Mouse (Mus musculus): Measurements from ENCODE around the gene Tmem53. TPM values are rescaled to one million over a fixed set of nuclear protein-coding genes. Genes with fewer than 3 reads are reported as not detected.

Gene Tmem53
- 13.7 and 19.0 TPM in 2 replicates for polyA plus RNA-seq (2012; rRNA removed)

- Histone ChIP-seq H3K27me3 (ENCODE audit: control insufficient read depth, insufficient read depth, low read length) (no peaks in the 10 kb centered on the region), H3K4me1 (ENCODE audit: control insufficient read depth, insufficient read depth, insufficient read length, low read length) (peaks cover 7% of the 10 kb centered on the region; the same call in 1 of the 2 replicates), H3K36me3 (ENCODE audit: control insufficient read depth, insufficient read depth, low read length) (no peaks in the 10 kb centered on the region), H3K4me3 (ENCODE audit: low read depth, low read length) (peak within 1 kb of the TSS; percentile 77), H3K27ac (ENCODE audit: insufficient read depth, low read depth, low read length) (no peak within 1 kb of the TSS)
- WGBS, result under 1% methylated on average over 42 of the region's 43 CpGs
- TF ChIP-seq CTCF (IDR thresholded peaks at IDR 0.05; ENCODE audit: extremely low read depth, insufficient read length, insufficient replicate concordance, low read depth, low read length) (no peak), POLR2A (IDR thresholded peaks at IDR 0.05; ENCODE audit: low read depth, low read length) (no peak)
Measured at GRCm38 (mm10) chr4:117251801-117252316, at the start of gene Tmem53, which contains the start of gene Armh1. Gene Tmem53, plus strand, starts transcription at chr4:117251951. Gene Armh1, minus strand, starts transcription at chr4:117252125.

- Histone ChIP-seq H3K27me3 (ENCODE audit: control insufficient read depth, insufficient read depth, low read length) (no peaks in the 10 kb centered on the region), H3K4me3 (ENCODE audit: low read depth, low read length) (peak overlapping the region; percentile 36), H3K36me3 (ENCODE audit: control insufficient read depth, insufficient read depth, low read length) (no peaks in the 10 kb centered on the region), H3K27ac (ENCODE audit: insufficient read depth, low read depth, low read length) (no peak overlapping the region; the same call in 1 of the 2 replicates), H3K4me1 (ENCODE audit: control insufficient read depth, insufficient read depth, insufficient read length, low read length) (no peaks in the 10 kb centered on the region)
- TF ChIP-seq POLR2A (IDR thresholded peaks at IDR 0.05; ENCODE audit: low read depth, low read length) (no peak), CTCF (IDR thresholded peaks at IDR 0.05; ENCODE audit: extremely low read depth, insufficient read length, insufficient replicate concordance, low read depth, low read length) (peak; percentile 62; the same call in 1 of the 2 replicates)
- 1% methylated on average over 25 of the region's 25 CpGs for WGBS
Measured at GRCm38 (mm10) chr4:117202046-117202991, 49.4 kb upstream of the Tmem53 start.

- Histone ChIP-seq H3K4me1 (ENCODE audit: control insufficient read depth, insufficient read depth, insufficient read length, low read length) (no peaks in the 10 kb centered on the region), H3K27me3 (ENCODE audit: control insufficient read depth, insufficient read depth, low read length) (no peaks in the 10 kb centered on the region), H3K36me3 (ENCODE audit: control insufficient read depth, insufficient read depth, low read length) (no peaks in the 10 kb centered on the region), H3K27ac (ENCODE audit: insufficient read depth, low read depth, low read length) (no peak overlapping the region), H3K4me3 (ENCODE audit: low read depth, low read length) (no peak overlapping the region)
- WGBS, result 53% methylated on average over 4 of the region's 4 CpGs
- TF ChIP-seq CTCF (IDR thresholded peaks at IDR 0.05; ENCODE audit: extremely low read depth, insufficient read length, insufficient replicate concordance, low read depth, low read length) (no peak), POLR2A (IDR thresholded peaks at IDR 0.05; ENCODE audit: low read depth, low read length) (no peak)
Measured at GRCm38 (mm10) chr4:117202992-117203354, 48.8 kb upstream of the Tmem53 start.

DNA sequence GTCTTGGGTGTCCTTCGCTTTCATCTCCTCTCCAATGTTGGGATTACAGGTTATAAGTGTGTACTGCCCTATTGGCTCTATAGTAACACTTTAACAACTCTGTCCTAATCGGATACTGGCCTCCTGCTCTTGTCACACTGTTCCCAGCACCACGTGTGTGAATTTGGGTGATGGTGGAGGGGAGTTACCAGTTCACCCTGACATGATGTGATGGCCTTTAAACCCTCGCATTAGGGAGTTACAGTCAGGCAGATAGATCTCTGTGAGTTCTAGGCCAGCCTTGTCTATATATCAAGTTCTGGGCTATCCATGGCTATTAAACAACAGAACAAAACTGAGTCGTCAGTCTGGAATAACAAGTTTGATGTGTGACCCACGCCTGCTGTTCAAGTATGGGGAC lies 42.2 kb upstream of the Tmem53 start:
- Histone ChIP-seq H3K4me3 (ENCODE audit: low read depth, low read length) (no peak overlapping the region), H3K27ac (ENCODE audit: insufficient read depth, low read depth, low read length) (no peak overlapping the region), H3K27me3 (ENCODE audit: control insufficient read depth, insufficient read depth, low read length) (no peaks in the 10 kb centered on the region), H3K4me1 (ENCODE audit: control insufficient read depth, insufficient read depth, insufficient read length, low read length) (no peaks in the 10 kb centered on the region), H3K36me3 (ENCODE audit: control insufficient read depth, insufficient read depth, low read length) (no peaks in the 10 kb centered on the region)
- no peak for TF ChIP-seq POLR2A (IDR thresholded peaks at IDR 0.05; ENCODE audit: low read depth, low read length)
- TF ChIP-seq CTCF (IDR thresholded peaks at IDR 0.05; ENCODE audit: extremely low read depth, insufficient read length, insufficient replicate concordance, low read depth, low read length), result no peak
- WGBS, result 77% methylated on average over 6 of the region's 6 CpGs

- H3K4me1 ChIP-seq (ENCODE audit: control insufficient read depth, insufficient read depth, insufficient read length, low read length), result no peaks in the 10 kb centered on the region
- TF ChIP-seq POLR2A (IDR thresholded peaks at IDR 0.05; ENCODE audit: low read depth, low read length) (no peak), CTCF (IDR thresholded peaks at IDR 0.05; ENCODE audit: extremely low read depth, insufficient read length, insufficient replicate concordance, low read depth, low read length) (peak; percentile 76; the same call in 1 of the 2 replicates)
- no peak overlapping the region for H3K4me3 ChIP-seq (ENCODE audit: low read depth, low read length)
- no peaks in the 10 kb centered on the region for H3K36me3 ChIP-seq (ENCODE audit: control insufficient read depth, insufficient read depth, low read length)
- WGBS, result 4% methylated on average over 20 of the region's 20 CpGs
- no peaks in the 10 kb centered on the region for H3K27me3 ChIP-seq (ENCODE audit: control insufficient read depth, insufficient read depth, low read length)
- H3K27ac ChIP-seq (ENCODE audit: insufficient read depth, low read depth, low read length), result no peak overlapping the region
Measured at GRCm38 (mm10) chr4:117210147-117211074, 41.3 kb upstream of the Tmem53 start.

DNA sequence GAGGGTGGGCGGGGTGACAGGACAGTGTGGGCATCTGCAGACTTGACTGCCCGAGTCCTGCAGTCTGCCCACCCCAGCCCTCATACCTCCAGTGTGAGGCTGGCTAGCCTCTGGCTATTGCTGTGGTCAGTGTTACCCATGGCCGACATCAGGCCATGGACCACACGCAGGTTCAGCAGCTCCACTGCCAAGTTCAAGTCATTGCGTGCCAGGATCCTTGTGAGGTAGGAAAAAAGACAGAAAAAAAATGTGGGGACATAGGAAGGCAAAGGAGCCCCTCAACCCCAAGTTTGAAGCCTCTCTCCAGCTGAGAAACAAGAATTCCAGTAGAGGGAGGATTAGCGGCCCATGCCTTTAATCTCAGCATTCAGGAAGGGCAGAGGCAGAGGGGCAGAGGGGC lies 37.5 kb upstream of the Tmem53 start:
- TF ChIP-seq CTCF (IDR thresholded peaks at IDR 0.05; ENCODE audit: extremely low read depth, insufficient read length, insufficient replicate concordance, low read depth, low read length), result no peak
- TF ChIP-seq POLR2A (IDR thresholded peaks at IDR 0.05; ENCODE audit: low read depth, low read length), result no peak
- no peak overlapping the region for H3K27ac ChIP-seq (ENCODE audit: insufficient read depth, low read depth, low read length)
- H3K4me1 ChIP-seq (ENCODE audit: control insufficient read depth, insufficient read depth, insufficient read length, low read length), result no peaks in the 10 kb centered on the region
- H3K36me3 ChIP-seq (ENCODE audit: control insufficient read depth, insufficient read depth, low read length), result no peaks in the 10 kb centered on the region
- no peak overlapping the region for H3K4me3 ChIP-seq (ENCODE audit: low read depth, low read length)
- no peaks in the 10 kb centered on the region for H3K27me3 ChIP-seq (ENCODE audit: control insufficient read depth, insufficient read depth, low read length)
- WGBS, result 81% methylated on average over 6 of the region's 6 CpGs
